Mouse (Mus musculus): ENCODE results near the gene Upf2.
"Not testable (repeated sequence)": the region's sequence is repeated elsewhere in the genome, so short reads cannot be mapped to it uniquely, and the experiment has no call there.

Upf2 gene

DNA sequence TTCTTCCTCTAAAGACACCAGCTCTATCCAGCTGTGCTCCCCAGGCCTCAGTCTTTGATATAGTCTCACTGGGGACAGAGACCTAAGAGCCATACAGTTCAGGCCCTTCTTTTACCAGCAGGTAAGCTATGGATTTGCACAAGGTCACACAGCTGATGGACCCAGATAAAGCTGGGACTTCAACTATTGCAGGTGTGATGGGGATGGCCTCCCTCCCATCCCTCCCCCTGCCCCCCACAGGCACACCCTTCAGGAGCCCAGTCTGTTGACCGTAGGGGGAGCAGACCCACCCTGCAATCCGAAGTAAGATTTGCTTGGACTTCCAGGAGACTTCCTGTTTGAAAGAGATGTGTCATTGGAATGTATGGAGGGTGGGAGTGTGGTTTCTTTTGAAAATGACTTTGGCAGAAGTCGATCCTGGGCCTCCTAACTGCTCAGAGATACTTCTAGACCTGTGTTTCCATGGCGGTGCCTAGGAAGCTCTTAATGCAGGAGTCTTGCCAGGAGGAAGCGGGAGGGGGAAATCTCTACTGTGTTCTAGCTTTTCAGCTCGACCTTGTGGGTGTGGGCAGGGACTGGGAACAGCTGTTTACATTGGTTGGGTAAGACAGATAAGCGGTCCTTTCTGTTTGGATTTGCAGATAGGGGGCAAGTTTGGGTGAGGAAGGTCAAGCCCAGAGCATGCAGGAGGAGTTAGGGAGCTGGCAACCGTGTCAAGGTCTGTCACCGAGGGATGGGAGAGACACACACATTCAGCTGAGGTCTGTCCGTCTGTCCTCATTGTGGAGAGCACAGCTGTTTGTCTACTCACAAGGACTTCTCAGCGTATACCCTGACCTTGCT lies 120.5 kb downstream of the Upf2 start:
- no peak for DNase-seq (ENCODE audit: low spot score)

DNA sequence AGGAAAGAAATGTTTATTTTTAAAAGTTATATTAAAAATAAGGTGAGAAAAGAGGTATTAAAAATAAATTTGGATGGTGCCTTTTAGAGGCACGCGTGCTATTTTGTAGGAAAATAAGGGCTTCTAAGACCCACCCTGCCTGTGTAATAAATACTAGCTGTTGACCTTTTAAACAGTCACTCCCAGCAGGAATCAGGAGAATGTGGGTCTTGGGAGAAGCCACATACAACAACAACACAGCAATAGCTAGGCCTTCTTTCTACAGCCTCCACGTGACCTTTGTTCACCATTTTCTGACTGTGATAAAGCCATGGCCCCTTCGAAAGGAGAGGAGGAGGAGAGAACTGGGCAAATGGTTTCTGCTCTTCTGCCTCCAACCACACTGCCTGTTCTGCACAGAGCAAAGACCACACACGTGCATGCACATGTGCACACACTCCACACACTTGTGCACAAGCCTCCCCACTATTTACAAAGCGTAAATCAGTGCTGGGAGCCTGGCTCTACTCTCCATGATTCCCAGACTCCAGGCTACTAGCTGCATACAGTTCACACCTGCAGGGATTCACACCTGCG lies 121.5 kb downstream of the Upf2 start:
- no peak for DNase-seq (ENCODE audit: low spot score)

DNA sequence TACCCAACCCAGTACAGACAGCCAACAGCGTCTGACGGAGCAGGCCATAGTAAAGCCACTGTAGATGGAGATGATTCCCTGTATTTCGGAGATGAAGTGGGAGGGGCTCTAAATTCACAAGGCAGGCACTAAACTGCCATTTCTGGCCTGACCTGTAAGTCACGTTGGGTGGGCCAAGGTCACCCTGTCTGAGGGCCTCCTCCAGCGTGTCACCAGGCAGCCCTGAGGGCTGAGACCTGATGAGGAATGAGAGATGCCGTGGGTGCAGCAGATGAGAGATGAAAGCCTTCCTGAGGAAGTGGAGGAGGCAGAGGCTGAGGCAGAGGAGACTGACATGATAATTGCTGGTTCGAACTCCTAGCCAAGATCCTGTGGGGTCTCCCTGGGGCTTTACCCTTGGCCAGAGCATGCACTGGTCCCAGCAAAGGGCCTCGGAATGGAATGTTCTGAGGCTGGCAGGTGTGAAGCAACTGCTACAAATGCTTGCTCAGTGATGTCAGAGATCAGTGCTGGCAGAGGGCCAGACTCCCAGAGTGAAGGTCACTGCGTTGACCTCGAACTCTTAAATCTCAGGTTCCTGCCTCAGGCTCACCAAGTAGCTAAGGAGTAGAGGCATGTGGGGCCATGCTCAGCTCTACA lies 123.7 kb downstream of the Upf2 start:
- DNase-seq (ENCODE audit: low spot score), result peak; percentile 78

GRCm38 (mm10) chr2:6075530-6075896 lies 124.2 kb downstream of the Upf2 start:
- no peak for DNase-seq (ENCODE audit: low spot score)

GRCm38 (mm10) chr2:6080037-6080436 lies 128.8 kb downstream of the Upf2 start:
- DNase-seq (ENCODE audit: low spot score), result no peak

DNA sequence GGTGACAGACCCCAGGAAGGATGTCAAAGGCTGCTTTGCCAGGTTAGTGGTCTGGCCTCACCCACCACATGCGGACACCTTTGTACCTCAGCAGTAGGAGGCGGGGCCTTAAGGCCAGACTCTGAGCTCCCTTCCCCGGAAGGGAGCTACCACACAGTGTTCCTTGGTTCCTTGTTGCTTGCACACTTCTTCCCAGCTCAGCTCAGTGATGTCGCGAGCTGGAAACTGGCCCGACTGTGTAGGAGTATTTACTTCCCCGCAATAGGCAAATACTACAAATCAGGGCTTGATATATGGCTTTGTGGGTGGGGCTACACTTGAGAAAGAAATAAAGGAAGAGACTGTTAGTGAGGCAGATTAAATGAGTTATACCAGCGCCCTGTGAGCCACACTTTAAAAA lies 129.8 kb downstream of the Upf2 start:
- no peak for DNase-seq (ENCODE audit: low spot score)

GRCm38 (mm10) chr2:6082615-6083014 lies 131.3 kb downstream of the Upf2 start:
- DNase-seq (ENCODE audit: low spot score), result no peak

DNA sequence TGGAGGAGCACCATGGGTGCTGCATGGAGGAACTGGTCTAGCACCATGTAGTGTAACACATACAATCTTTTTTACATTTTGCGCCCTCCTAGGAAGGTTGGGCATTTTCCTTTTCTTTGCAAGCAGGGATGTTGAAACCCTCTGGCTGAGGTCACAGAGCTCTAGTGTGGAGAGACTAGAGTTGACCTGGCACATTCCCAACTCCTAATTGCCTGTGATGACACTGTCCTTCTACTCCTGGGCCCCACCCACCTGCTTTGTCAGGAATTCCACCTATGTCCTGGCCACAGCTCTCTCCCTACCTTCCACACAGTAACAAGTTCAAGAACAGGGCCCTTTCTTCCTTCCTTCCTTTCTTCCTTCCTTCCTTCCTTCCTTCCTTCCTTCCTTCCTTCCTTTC lies 132.4 kb downstream of the Upf2 start:
- DNase-seq (ENCODE audit: low spot score), result no peak

DNA sequence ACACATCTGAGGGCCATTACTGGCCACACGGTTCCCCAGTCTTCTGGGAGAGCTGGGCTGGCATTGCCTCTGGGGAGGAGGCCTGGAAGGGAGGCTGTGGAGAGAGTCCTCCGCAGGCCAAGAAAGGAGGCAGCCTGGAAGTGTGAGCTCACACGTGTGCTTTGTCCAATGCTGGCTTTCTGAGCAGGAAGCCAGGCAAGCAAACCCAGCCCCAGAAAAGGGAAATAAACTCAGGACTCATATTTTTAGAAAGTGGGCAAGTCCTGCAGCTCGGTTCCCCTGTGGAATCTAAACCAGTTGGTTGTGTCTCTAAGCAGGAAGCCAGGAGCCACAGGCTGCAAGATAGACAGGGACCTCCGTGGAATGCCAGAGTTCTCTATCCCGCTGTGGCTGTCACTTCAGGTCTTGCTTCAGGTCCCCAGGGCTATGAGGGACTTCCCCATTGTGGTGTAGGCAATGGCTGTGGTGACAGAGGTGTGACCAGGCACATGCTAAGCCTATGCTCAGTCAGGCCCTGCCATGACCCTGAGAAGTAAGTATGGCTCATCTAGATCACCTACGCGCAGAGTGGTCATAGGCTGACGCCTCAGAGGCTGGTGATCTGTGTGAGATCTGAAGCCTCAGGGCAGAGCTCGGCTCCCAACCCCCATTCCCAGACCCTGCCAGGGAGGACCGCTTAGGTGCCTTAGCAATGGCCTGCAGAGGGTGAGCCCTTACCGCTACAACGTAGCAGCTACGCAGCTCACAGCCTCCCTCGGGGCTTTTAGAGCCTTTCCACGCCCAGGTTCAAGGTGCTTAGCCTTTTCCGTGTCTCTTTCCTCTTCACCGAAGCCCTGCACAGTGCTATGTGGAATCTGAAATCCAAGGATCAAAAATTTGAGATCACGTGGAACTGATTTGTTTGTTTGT lies 134.6 kb downstream of the Upf2 start:
- no peak for DNase-seq (ENCODE audit: low spot score)

DNA sequence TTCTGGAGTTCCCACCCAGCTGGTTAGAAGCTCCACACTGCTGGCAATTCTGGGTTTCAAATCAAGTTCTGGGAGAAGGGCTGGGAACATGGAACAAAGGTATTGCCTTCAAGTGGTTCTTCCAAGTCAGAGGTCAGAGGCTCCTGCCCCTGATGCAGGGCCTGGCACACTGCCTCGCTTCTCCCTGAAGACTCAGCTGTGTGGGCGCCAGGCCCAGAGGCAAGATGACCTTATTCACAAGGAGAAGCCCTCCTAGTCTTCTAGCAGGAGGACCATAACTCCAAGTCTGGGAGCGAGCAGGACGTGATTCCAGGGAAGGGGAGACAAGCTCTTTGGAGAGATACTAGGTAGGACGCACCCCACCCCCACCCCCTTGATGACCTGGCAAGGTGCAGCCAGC lies 135.9 kb downstream of the Upf2 start:
- no peak for DNase-seq (ENCODE audit: low spot score)

GRCm38 (mm10) chr2:6089941-6090340 lies 138.7 kb downstream of the Upf2 start:
- not testable (repeated sequence) for DNase-seq (ENCODE audit: low spot score)

DNA sequence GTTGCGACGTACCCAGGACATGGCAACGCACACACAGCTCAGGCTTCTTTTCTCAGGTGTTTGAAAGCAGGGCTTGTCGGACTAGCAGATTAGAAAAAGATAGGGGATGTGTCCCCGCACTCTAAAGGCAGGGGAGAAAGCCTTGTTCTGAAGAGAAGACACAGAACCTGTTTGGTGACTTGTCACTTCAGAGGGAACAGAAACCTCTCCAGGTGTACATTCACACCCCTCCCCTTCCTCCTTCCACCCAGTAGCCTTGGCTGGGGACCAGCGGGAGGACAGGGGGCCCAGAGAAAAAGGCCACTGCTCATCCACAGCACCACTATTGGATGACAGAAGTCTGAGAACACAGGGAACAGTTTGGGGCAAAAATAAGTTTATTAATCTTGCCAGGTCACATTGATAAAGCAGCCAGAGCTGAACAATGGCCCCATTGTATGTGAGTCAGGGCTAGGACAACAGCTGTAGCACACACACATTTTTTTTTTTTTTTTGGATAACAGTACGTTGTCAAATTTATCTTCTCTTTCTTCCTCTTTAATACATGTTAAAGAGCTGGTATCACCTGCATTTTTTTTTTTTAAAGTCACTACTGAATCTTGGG lies 145.9 kb downstream of the Upf2 start:
- DNase-seq (ENCODE audit: low spot score), result no peak

DNA sequence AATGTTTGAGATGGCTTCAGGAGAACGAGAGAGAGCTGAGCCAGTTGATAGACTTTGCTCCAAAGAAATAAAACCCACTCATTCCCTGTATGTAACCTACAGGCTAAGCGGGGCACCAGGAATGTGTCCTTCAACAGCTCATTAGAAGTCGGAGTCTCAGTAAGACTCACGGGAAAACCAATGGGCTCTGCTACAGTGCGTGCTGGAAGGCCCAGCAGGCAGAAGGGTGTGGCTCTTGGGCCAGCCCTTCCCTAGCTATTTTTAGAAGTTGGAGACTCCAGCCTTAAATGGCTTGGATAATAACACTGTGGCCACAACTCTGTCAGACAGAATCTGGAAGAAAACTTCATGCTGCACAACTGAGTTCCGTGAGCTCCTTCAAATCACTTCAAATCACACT lies 147.7 kb downstream of the Upf2 start:
- DNase-seq (ENCODE audit: low spot score), result peak; percentile 66

DNA sequence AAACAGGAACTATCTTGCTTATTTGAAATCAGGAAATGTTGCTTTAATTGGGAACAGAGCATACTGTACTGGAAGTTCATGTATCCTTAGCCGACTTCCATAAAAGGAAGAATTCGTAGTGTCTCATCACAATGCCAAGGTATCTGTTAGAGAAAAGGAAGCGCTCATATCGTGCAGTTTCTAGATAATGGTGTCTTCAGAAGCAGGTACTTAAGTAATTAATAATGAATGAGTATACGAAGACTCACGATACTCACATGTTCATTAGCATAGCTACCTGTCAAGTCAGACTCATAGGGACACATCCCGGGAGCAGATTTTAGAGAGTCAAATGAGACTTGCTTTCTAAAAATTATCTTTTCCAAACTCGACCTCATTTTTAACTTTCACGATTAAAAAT lies 148.2 kb downstream of the Upf2 start:
- DNase-seq (ENCODE audit: low spot score), result no peak

DNA sequence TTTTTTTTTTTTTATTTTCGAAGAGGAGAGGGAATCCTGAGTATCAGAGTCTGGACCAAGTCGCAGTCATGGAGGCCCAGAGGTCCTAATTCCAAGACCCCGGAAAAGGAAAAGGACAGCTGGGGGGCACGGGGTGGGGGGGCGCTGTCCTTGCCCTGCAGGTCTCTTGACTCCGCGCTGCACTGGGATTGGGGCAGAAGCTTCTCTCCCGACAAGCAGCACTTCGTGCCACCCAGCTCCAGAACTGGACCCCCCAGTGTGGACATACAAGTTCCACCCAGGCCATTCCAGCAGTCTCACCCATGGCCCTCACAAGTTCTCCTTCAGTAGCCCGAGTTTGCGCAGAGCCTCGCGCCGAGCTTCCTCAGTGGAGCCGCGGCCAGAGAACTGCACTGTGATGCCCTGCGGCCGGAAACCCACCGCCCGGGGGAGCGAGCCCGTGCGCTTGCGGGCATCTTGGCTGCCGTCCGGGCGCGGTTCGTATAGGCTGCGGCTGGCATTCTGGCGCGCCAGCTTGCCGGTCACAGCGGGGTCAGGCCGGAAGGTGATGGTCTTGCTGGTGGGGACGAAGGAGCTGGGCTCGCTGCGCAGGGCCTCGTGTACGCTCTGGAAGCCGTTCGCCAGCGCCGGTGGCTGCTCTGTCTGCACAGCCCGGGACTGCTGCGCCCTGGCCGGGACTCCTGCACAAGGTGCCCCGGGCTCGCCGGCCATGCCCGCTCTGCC lies 148.9 kb downstream of the Upf2 start:
- peak; percentile 71 for DNase-seq (ENCODE audit: low spot score)

DNA sequence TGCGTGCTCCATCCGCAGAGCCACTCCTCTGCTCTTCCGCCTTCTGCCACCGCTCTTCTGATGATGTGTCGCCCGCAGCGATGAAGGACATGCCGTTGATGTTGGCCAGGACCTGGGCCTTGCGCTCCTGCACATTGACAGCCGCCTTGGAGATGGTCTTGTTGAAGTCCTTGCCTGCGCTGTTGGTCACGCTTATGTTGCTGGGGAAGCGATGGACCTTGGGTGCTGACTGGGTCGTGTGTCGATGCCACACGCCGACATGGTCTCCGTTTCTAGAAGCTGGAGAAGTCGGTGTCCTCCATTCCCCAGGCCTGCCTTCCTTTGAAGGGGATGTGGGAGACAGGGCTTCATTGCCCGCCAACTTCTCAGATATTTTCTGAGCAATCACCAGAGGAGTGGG lies 149.5 kb downstream of the Upf2 start:
- no peak for DNase-seq (ENCODE audit: low spot score)

DNA sequence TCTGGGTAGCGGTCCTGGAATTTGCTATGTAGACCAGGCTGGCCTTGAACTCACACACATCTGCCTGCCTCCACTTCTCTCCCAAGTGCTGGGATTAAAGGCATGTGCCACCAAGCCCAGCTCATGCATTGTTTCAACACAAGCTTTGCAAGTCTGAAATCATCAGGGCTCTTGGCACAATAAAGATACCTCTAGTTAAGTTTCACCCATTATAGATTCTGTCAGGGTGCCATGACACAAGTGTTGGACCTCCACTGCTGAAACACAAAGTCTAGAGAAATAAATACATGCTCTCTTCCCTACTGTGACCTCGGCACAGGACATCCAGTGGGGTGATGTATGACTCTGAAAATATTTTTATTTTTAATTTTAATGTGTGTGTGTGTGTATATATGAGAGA lies 154.2 kb downstream of the Upf2 start:
- no peak for DNase-seq (ENCODE audit: low spot score)
